Mouse (Mus musculus): Measurements from ENCODE around the gene Skint3. TPM values are rescaled to one million over a fixed set of nuclear protein-coding genes. Genes with fewer than 3 reads are reported as not detected.

The Skint3 gene
- polyA plus RNA-seq, 1 experiment from 2014 or later, result not detected

Other genes starting within 250 kb of the Skint3 start
- gene Skint1, start 226.0 kb upstream of the Skint3 start, polyA plus RNA-seq (2016; fragmentation: Nextera tagmentation; extraction: Ambion mirVana), result not detected in 2 replicates
- not detected in 2 replicates for gene Skint4, start 160.2 kb upstream of the Skint3 start, polyA plus RNA-seq (2016; fragmentation: Nextera tagmentation; extraction: Ambion mirVana)
- gene Skint9, start 201.7 kb downstream of the Skint3 start, polyA plus RNA-seq (2016; fragmentation: Nextera tagmentation; extraction: Ambion mirVana), result not detected in 2 replicates

Measured in limb, embryonic 12.5 days (tissue).